Mouse (Mus musculus) CH12.LX (cell line): ENCODE measurements around the gene Scd3. TPM values are rescaled to one million over a fixed set of nuclear protein-coding genes. Genes with fewer than 3 reads are reported as not detected.
"Not testable (repeated sequence)": the region's sequence is repeated elsewhere in the genome, so short reads cannot be mapped to it uniquely, and the experiment has no call there.

Experiments used
- DNase-seq: peaks from one replicate; pipeline ENCODE4 v3.0.0-alpha.2; 2013; ENCODE audit errors: extremely low read depth
- H3K27ac ChIP-seq: 2 replicates; pipeline ENCODE4 v1.5.1; 2012; ENCODE audit warnings: low read depth, mild to moderate bottlenecking, control low read depth, moderate library complexity; ENCODE audit not compliant: insufficient read depth
- H3K27me3 ChIP-seq: replicated peaks from 2 replicates; pipeline ENCODE3; 2012; ENCODE audit warnings: inconsistent platforms
- H3K36me3 ChIP-seq, 2 experiments: replicated peaks in 1 of 2; 2 replicates each; pipeline versions ENCODE3 to v1.6.1; 2012; ENCODE audit warnings: inconsistent platforms in 1 of 2, low read length in 1 of 2, mild to moderate bottlenecking in 1 of 2, mixed read lengths in 1 of 2, moderate library complexity in 1 of 2; ENCODE audit not compliant: control insufficient read depth in 1 of 2, insufficient read depth in 1 of 2
- H3K4me1 ChIP-seq, 2 experiments: 2 replicates each; pipeline ENCODE4 v1.6.1; 2012; ENCODE audit warnings: inconsistent platforms in 1 of 2, moderate library complexity in 1 of 2; ENCODE audit not compliant: insufficient read depth in 2 of 2, control insufficient read depth in 1 of 2
- H3K4me2 ChIP-seq: 2 replicates; pipeline ENCODE4 v1.6.1; 2012; ENCODE audit warnings: low read depth, mild to moderate bottlenecking, control low read depth; ENCODE audit not compliant: poor library complexity, insufficient read depth, severe bottlenecking
- H3K4me3 ChIP-seq, 3 experiments: fragments of 150-350 bp in 1 of 3; sonication (generic) in 1 of 3; replicated peaks in 1 of 3; 2 replicates each; pipeline versions ENCODE3 to v1.5.1; 2011 to 2012; ENCODE audit warnings: low read depth in 2 of 3, low read length in 2 of 3, mild to moderate bottlenecking in 2 of 3, moderate library complexity in 2 of 3, control low read depth in 1 of 3, improper control_type of control experiment in 1 of 3, inconsistent platforms in 1 of 3, mixed read lengths in 1 of 3; ENCODE audit not compliant: poor library complexity in 1 of 3
- H3K79me2 ChIP-seq: replicated peaks from 2 replicates; pipeline ENCODE4 v1.6.1; 2012; ENCODE audit warnings: mild to moderate bottlenecking, moderate library complexity; ENCODE audit not compliant: control insufficient read depth, poor library complexity, insufficient read depth, severe bottlenecking; ENCODE audit errors: extremely low read depth
- H3K9ac ChIP-seq: 2 replicates; pipeline ENCODE4 v1.6.1; 2012; ENCODE audit warnings: low read depth, mild to moderate bottlenecking, control low read depth, moderate library complexity; ENCODE audit not compliant: insufficient read depth
- H3K9me3 ChIP-seq: replicated peaks from 2 replicates; pipeline ENCODE3; 2012; ENCODE audit warnings: low read length, inconsistent platforms, mixed read lengths
- BHLHE40 ChIP-seq: IDR thresholded peaks from 2 replicates; pipeline ENCODE4 v1.6.1; 2011; ENCODE audit warnings: mild to moderate bottlenecking, low read depth, low read length, improper control_type of control experiment
- CHD1 ChIP-seq: IDR thresholded peaks from 2 replicates; pipeline ENCODE4 v1.6.1; 2012; ENCODE audit warnings: low read depth, low read length, improper control_type of control experiment, inconsistent platforms
- CTCF ChIP-seq, 2 experiments: IDR thresholded peaks in 1 of 2; conservative IDR thresholded peaks in 1 of 2; 2 replicates each; pipeline ENCODE4 v1.5.1; 2011 to 2012; ENCODE audit warnings: low read depth in 2 of 2, low read length in 2 of 2, improper control_type of control experiment in 1 of 2, inconsistent platforms in 1 of 2, mild to moderate bottlenecking in 1 of 2, moderate library complexity in 1 of 2
- E2F4 ChIP-seq: IDR thresholded peaks from 2 replicates; pipeline ENCODE4 v1.6.1; 2011; ENCODE audit warnings: low read depth, low read length, improper control_type of control experiment; ENCODE audit not compliant: insufficient replicate concordance
- ELF1 ChIP-seq: IDR thresholded peaks from 2 replicates; pipeline ENCODE4 v1.6.1; 2014; ENCODE audit warnings: low read depth, mild to moderate bottlenecking, inconsistent platforms, low read length, improper control_type of control experiment
- GABPA ChIP-seq: IDR thresholded peaks from 2 replicates; pipeline ENCODE4 v1.6.1; 2012; ENCODE audit warnings: low read depth, low read length, improper control_type of control experiment, inconsistent platforms; ENCODE audit not compliant: insufficient replicate concordance
- HCFC1 ChIP-seq: IDR thresholded peaks from 2 replicates; pipeline ENCODE4 v1.6.1; 2012; ENCODE audit warnings: low read depth, mild to moderate bottlenecking, inconsistent platforms, low read length, improper control_type of control experiment
- IRF4 ChIP-seq: IDR thresholded peaks from 2 replicates; pipeline ENCODE4 v1.6.1; 2014; ENCODE audit warnings: low read depth, mild to moderate bottlenecking, inconsistent platforms, low read length, improper control_type of control experiment
- KAT2A ChIP-seq: IDR thresholded peaks from 2 replicates; pipeline ENCODE4 v1.6.1; 2012; ENCODE audit warnings: low read length, improper control_type of control experiment, inconsistent platforms; ENCODE audit not compliant: insufficient replicate concordance
- MAX ChIP-seq: IDR thresholded peaks from 2 replicates; pipeline ENCODE4 v1.6.1; 2011; ENCODE audit warnings: low read length, improper control_type of control experiment
- MEF2A ChIP-seq: IDR thresholded peaks from 2 replicates; pipeline ENCODE4 v1.6.1; 2014; ENCODE audit warnings: low read depth, mild to moderate bottlenecking, inconsistent platforms, low read length, improper control_type of control experiment, borderline replicate concordance
- MXI1 ChIP-seq: IDR thresholded peaks from 2 replicates; pipeline ENCODE4 v1.6.1; 2011; ENCODE audit warnings: mild to moderate bottlenecking, low read depth, low read length, improper control_type of control experiment
- NRF1 ChIP-seq: IDR thresholded peaks from 2 replicates; pipeline ENCODE4 v1.6.1; 2014; ENCODE audit warnings: low read depth, mild to moderate bottlenecking, inconsistent platforms, low read length, improper control_type of control experiment, moderate library complexity
- POLR2A ChIP-seq: IDR thresholded peaks from 2 replicates; pipeline ENCODE4 v1.6.1; 2011; ENCODE audit warnings: low read depth, mild to moderate bottlenecking, improper control_type of control experiment, low read length
- POLR2AphosphoS2 ChIP-seq: IDR thresholded peaks from 2 replicates; pipeline ENCODE4 v1.6.1; 2011; ENCODE audit warnings: low read depth, low read length, improper control_type of control experiment
- SIN3A ChIP-seq: IDR thresholded peaks from 2 replicates; pipeline ENCODE4 v1.6.1; 2012; ENCODE audit warnings: low read length, improper control_type of control experiment, inconsistent platforms
- SMC3 ChIP-seq: IDR thresholded peaks from 2 replicates; pipeline ENCODE4 v1.6.1; 2011; ENCODE audit warnings: low read depth, low read length, improper control_type of control experiment
- TBP ChIP-seq: conservative IDR thresholded peaks from 2 replicates; pipeline ENCODE4 v1.6.1; 2011; ENCODE audit warnings: low read depth, low read length, improper control_type of control experiment
- TCF12 ChIP-seq: IDR thresholded peaks from 2 replicates; pipeline ENCODE4 v1.6.1; 2014; ENCODE audit warnings: low read depth, mild to moderate bottlenecking, inconsistent platforms, low read length, improper control_type of control experiment
- UBTF ChIP-seq: IDR thresholded peaks from 2 replicates; pipeline ENCODE4 v1.6.1; 2012; ENCODE audit warnings: low read depth, mild to moderate bottlenecking, inconsistent platforms, low read length, improper control_type of control experiment, moderate library complexity
- USF1 ChIP-seq: IDR thresholded peaks from 2 replicates; pipeline ENCODE4 v1.6.1; 2014; ENCODE audit warnings: low read depth, mild to moderate bottlenecking, inconsistent platforms, low read length, improper control_type of control experiment
- USF2 ChIP-seq: conservative IDR thresholded peaks from 2 replicates; pipeline ENCODE4 v1.6.1; 2011; ENCODE audit warnings: low read depth, low read length, improper control_type of control experiment
- ZC3H11A ChIP-seq: IDR thresholded peaks from 2 replicates; pipeline ENCODE4 v1.6.1; 2012; ENCODE audit warnings: low read depth, mild to moderate bottlenecking, inconsistent platforms, low read length, improper control_type of control experiment
- ZMIZ1 ChIP-seq: IDR thresholded peaks from 2 replicates; pipeline ENCODE4 v1.6.1; 2012; ENCODE audit warnings: low read depth, mild to moderate bottlenecking, inconsistent platforms, low read length, improper control_type of control experiment
- dilution Hi-C: fragments of 300-500 bp; cut with MboI; formaldehyde crosslinking; loops from 2 replicates; pipeline ENCODE4 v1.14.3; 2020; ENCODE audit warnings: low sequenced_read_pairs; ENCODE audit not compliant: extremely low pct_unique_long_range_greater_than_20kb, extremely low pct_ligation_motif_present
- in situ Hi-C: fragments of 300-500 bp; cut with MboI; formaldehyde crosslinking; loops from 3 replicates; pipeline ENCODE4 v1.14.3; 2019; ENCODE audit warnings: low sequenced_read_pairs, low pct_ligation_motif_present, low pct_unique_long_range_greater_than_20kb, mixed read lengths
- polyA plus RNA-seq: library from polyadenylated mRNA; unstranded; fragments of >175 nt; gene quantifications from 2 replicates; pipeline ENCODE4 v1.2.1, GENCODE M21; 2012; ENCODE audit warnings: low read depth; ENCODE audit not compliant: insufficient read length
- total RNA-seq, 2 experiments: library from RNA; depleted of rRNA; stranded (reverse); fragments of 300-350 nt in 1 of 2; fragments of >200 nt in 1 of 2; gene quantifications; 2 replicates each; pipeline ENCODE4 v1.2.3; 2012 to 2014

The Scd3 gene
- total and polyA plus RNA-seq, 3 experiments, result not detected

- dilution Hi-C loops, result no loop called here
- H3K4me2 ChIP-seq, result no peak overlapping the region
- in situ Hi-C loops, result no loop called here
- TF ChIP-seq BHLHE40 (no peak), TBP (no peak), SMC3 (no peak), CTCF (conservative IDR thresholded peaks at IDR 0.05 in 1 of 2, IDR thresholded peaks at IDR 0.05 in 1 of 2; ENCODE audit: low read depth in 2 of 2, low read length in 2 of 2) (no peak), USF1 (no peak)
- TF ChIP-seq, all 38 proteins: peak for 0
- no peaks in the 10 kb centered on the region for H3K36me3 ChIP-seq
- H3K4me3 ChIP-seq, result no peak overlapping the region
- no peaks in the 10 kb centered on the region for H3K27me3 ChIP-seq
- H3K27ac ChIP-seq, result no peak overlapping the region
- H3K9ac ChIP-seq, result no peak overlapping the region
- H3K79me2 ChIP-seq, result no peaks in the 10 kb centered on the region
- no peak for DNase-seq
- H3K9me3 ChIP-seq, result no peaks in the 10 kb centered on the region
- peaks cover 15 to 45% of the 10 kb centered on the region in 2 experiments for H3K4me1 ChIP-seq
Measured at GRCm38 (mm10) chr19:44280755-44281154, 77.7 kb downstream of the Scd3 start.

GRCm38 (mm10) chr19:44281825-44282447 is 78.9 kb downstream of the Scd3 start:
- H3K36me3 ChIP-seq, in situ Hi-C loops, DNase-seq, H3K79me2 ChIP-seq, H3K9me3 ChIP-seq, H3K4me3 ChIP-seq, H3K27me3 ChIP-seq, dilution Hi-C loops: not testable (repeated sequence)
- Histone ChIP-seq H3K4me1 (peaks cover 15 to 49% of the 10 kb centered on the region in 2 experiments), H3K9ac (peak overlapping the region; percentile 1; the same call in 1 of the 2 replicates), H3K27ac (peak overlapping the region; percentile 89), H3K4me2 (peak overlapping the region; percentile 41; the same call in 1 of the 2 replicates)

- H3K36me3 ChIP-seq, result no peaks in the 10 kb centered on the region
- dilution Hi-C loops (no loop called here), in situ Hi-C loops (no loop called here)
- peak; percentile 69 for DNase-seq
- no peaks in the 10 kb centered on the region for H3K9me3 ChIP-seq
- no peaks in the 10 kb centered on the region for H3K79me2 ChIP-seq
- peaks cover 15 to 49% of the 10 kb centered on the region in 2 experiments for H3K4me1 ChIP-seq
- H3K27me3 ChIP-seq, result no peaks in the 10 kb centered on the region
- peak overlapping the region; percentile 1; the same call in 1 of the 2 replicates for H3K9ac ChIP-seq
- peak overlapping the region; percentile 93 for H3K27ac ChIP-seq
- H3K4me3 ChIP-seq, result peak overlapping the region in 1 of 3 experiments; percentile 2
- peak overlapping the region; percentile 91; the same call in 1 of the 2 replicates for H3K4me2 ChIP-seq
- TF ChIP-seq SMC3 (no peak), POLR2A (peak; percentile 50), CTCF (conservative IDR thresholded peaks at IDR 0.05 in 1 of 2, IDR thresholded peaks at IDR 0.05 in 1 of 2; ENCODE audit: low read depth in 2 of 2, low read length in 2 of 2) (no peak), MXI1 (peak; percentile 55), TCF12 (no peak), E2F4 (no peak), ELF1 (no peak), NRF1 (no peak), UBTF (no peak), CHD1 (no peak), MEF2A (no peak), HCFC1 (peak; percentile 8; the same call in 1 of the 2 replicates), USF2 (peak; percentile 94), MAX (peak; percentile 95), POLR2AphosphoS2 (no peak), ZMIZ1 (no peak), GABPA (no peak), ZC3H11A (no peak), SIN3A (no peak), IRF4 (no peak; the same call in 1 of the 2 replicates), USF1 (peak; percentile 91), KAT2A (no peak)
Measured at GRCm38 (mm10) chr19:44282534-44283156, 79.6 kb downstream of the Scd3 start.
